Mouse (Mus musculus) hindbrain, embryonic 14.5 days (tissue): ENCODE measurements at regions not wholly inside any gene's neighbourhood (a gene's known extent, or its start where the extent isn't known, plus 50 kb on each side); places are given as distances from the start of the nearest gene placed in this dataset.

Source experiments
- ATAC-seq: fragments of 200-750 bp; cut with Nextera tagmentation; 2 replicates; pipeline ENCODE4 v1.8.0; 2017; ENCODE audit warnings: moderate number of reproducible peaks, mild to moderate bottlenecking, moderate TSS enrichment, moderate library complexity; ENCODE audit not compliant: low FRiP score
- DNase-seq: peaks from one replicate; pipeline ENCODE4 v3.0.0-alpha.2; 2015; ENCODE audit warnings: low spot score
- H3K27ac ChIP-seq: fragments of 300-500 bp; sonication (generic); 2 replicates; pipeline ENCODE4 v1.5.1; 2014; ENCODE audit warnings: mild to moderate bottlenecking, moderate library complexity
- H3K27me3 ChIP-seq: fragments of 300-500 bp; sonication (generic); 2 replicates; pipeline ENCODE4 v1.6.1; 2014; ENCODE audit warnings: mild to moderate bottlenecking, low read length, mixed read lengths; ENCODE audit not compliant: control insufficient read depth, insufficient read depth
- H3K36me3 ChIP-seq: fragments of 300-500 bp; sonication (generic); replicated peaks from 2 replicates; pipeline ENCODE4 v1.6.1; 2014; ENCODE audit not compliant: control insufficient read depth, insufficient read depth
- H3K4me1 ChIP-seq: fragments of 300-500 bp; sonication (generic); replicated peaks from 2 replicates; pipeline ENCODE4 v1.6.1; 2014; ENCODE audit warnings: antibody characterized with exemption, low read length, mixed read lengths; ENCODE audit not compliant: control insufficient read depth, insufficient read depth
- H3K4me2 ChIP-seq: fragments of 300-500 bp; sonication (generic); replicated peaks from 2 replicates; pipeline ENCODE4 v1.6.1; 2014; ENCODE audit warnings: mild to moderate bottlenecking, moderate library complexity
- H3K4me3 ChIP-seq: fragments of 300-500 bp; sonication (generic); replicated peaks from 2 replicates; pipeline ENCODE4 v1.5.1; 2014; ENCODE audit warnings: mild to moderate bottlenecking, low read length
- H3K9ac ChIP-seq: fragments of 300-500 bp; sonication (generic); 2 replicates; pipeline ENCODE4 v1.6.1; 2014
- H3K9me3 ChIP-seq: fragments of 300-500 bp; sonication (generic); 2 replicates; pipeline ENCODE4 v1.6.1; 2016; ENCODE audit warnings: low read length; ENCODE audit not compliant: control insufficient read depth
- WGBS: fragments of 180-500 bp; shearing (Covaris S2); extraction: QIAGEN DNeasy Blood & Tissue Kit; methylation state at CpG from one replicate; pipeline ENCODE4 v1.1.7; 2014; 5-methylcytosine and 5-hydroxymethylcytosine counted together

GRCm38 (mm10) chr2:99726501-99726900 is 1059.4 kb upstream of the Gm10800 start:
- H3K27ac ChIP-seq = no peak overlapping the region
- DNase-seq (no peak), ATAC-seq (no peak)
- WGBS = 63% methylated on average over 2 of the region's 2 CpGs
- H3K4me3 ChIP-seq = no peak overlapping the region
- H3K4me2 ChIP-seq = no peak overlapping the region
- no peak overlapping the region for H3K9ac ChIP-seq
- H3K4me1 ChIP-seq = no peaks in the 10 kb centered on the region
- H3K9me3 ChIP-seq = no peaks in the 10 kb centered on the region
- H3K36me3 ChIP-seq = no peaks in the 10 kb centered on the region
- no peaks in the 10 kb centered on the region for H3K27me3 ChIP-seq

- no peaks in the 10 kb centered on the region for H3K27me3 ChIP-seq
- H3K9me3 ChIP-seq = no peaks in the 10 kb centered on the region
- H3K9ac ChIP-seq = no peak overlapping the region
- no peaks in the 10 kb centered on the region for H3K4me1 ChIP-seq
- no peak overlapping the region for H3K27ac ChIP-seq
- no peak overlapping the region for H3K4me3 ChIP-seq
- no peaks in the 10 kb centered on the region for H3K36me3 ChIP-seq
- 26% methylated on average over 8 of the region's 8 CpGs for WGBS
- ATAC-seq (no peak), DNase-seq (peak; percentile 23)
- H3K4me2 ChIP-seq = no peak overlapping the region
Observed at GRCm38 (mm10) chr2:99702171-99702981, 1035.3 kb upstream of the Gm10800 start.

GRCm38 (mm10) chr2:99692713-99693112 is 1025.6 kb upstream of the Gm10800 start:
- Histone ChIP-seq H3K36me3 (no peaks in the 10 kb centered on the region), H3K4me2 (no peak overlapping the region), H3K4me1 (no peaks in the 10 kb centered on the region), H3K27me3 (no peaks in the 10 kb centered on the region), H3K4me3 (no peak overlapping the region), H3K27ac (no peak overlapping the region), H3K9ac (no peak overlapping the region), H3K9me3 (no peaks in the 10 kb centered on the region)
- ATAC-seq = no peak
- DNase-seq = no peak
- WGBS = 81% methylated on average over 2 of the region's 2 CpGs
